In the genomic region with DNA sequence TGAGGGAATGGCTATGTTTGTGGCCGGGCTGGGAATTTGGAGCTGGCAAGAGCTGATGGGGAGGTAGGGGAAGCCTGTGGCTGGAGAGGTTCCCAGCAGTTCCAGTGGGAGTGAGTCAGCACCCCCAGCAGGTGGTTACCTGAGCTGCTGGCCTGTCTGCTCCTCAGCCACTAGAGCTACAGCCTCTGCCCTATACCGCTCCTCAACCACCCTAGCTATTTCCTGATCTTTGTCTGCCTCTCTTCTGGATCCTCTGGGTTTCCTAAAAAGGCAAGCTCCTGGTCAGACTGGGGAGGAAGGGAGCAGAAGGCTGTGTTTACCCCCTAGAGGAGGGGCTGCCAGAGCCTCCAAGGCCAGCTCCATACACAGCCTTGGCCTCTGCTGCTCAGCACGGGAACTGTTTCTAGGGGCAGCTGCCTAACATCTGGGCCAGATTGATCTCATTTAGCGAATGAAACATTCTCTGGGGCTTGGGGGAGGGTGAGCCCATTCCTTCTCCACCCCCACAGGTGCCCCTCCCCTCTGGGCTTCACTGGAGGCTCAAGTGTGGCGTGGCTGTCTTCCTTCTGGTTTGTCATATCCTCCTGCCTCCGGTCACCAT, we compare ENCODE assay signal across 9 mouse cellular contexts. TPM values are rescaled to one million over a fixed set of nuclear protein-coding genes. Genes with fewer than 3 reads are reported as not detected.
DNase-seq lines count a peak whose midpoint lies in the region; ATAC-seq lines count a peak whose summit lies in the region.
"Had no signal": no experiment of that assay in that cellular context is flagged by ENCODE, and none has a peak within 500 bp of the region (broad histone marks: within the 10 kb centered on the region; RNA-seq: fewer than 3 reads in every experiment).

No protein-coding gene starts in this region.

- ATAC-seq in megakaryocyte, adult 5-6 weeks (ENCODE audit: poor library complexity, severe bottlenecking), result no peak
- ATAC-seq in limb, embryonic 15.5 days (ENCODE audit: insufficient number of reproducible peaks, low FRiP score, low TSS enrichment, low read depth), result peak; percentile 56; the same call in 1 of the 2 replicates
- ATAC-seq in forebrain, embryonic 16.5 days, result no peak

- H3K9me3 ChIP-seq in megakaryocyte, embryonic 14.5 days, result no peaks in the 10 kb centered on the region
- no peaks in the 10 kb centered on the region for H3K9me3 ChIP-seq in heart, embryonic 10.5 days
- no peaks in the 10 kb centered on the region for H3K9me3 ChIP-seq in limb, embryonic 15.5 days
- H3K9me3 ChIP-seq in forebrain, embryonic 16.5 days (ENCODE audit: control insufficient read depth, low read length), result no peaks in the 10 kb centered on the region
- H3K9me3 ChIP-seq: neural tube, embryonic 13.5 days had no signal

- H3K27ac ChIP-seq in heart, embryonic 10.5 days, result peak overlapping the region; percentile 75
- peak overlapping the region; percentile 71 for H3K27ac ChIP-seq in limb, embryonic 15.5 days
- H3K27ac ChIP-seq in forebrain, embryonic 16.5 days (ENCODE audit: low read length), result no peak overlapping the region
- H3K27ac ChIP-seq: neural tube, embryonic 13.5 days had no signal

- no peak overlapping the region for H3K9ac ChIP-seq in limb, embryonic 15.5 days
- H3K9ac ChIP-seq in forebrain, embryonic 16.5 days (replicated peaks; ENCODE audit: low read depth, low read length), result no peak overlapping the region
- H3K9ac ChIP-seq: neural tube, embryonic 13.5 days had no signal

- peak overlapping the region; percentile 84 for H3K4me3 ChIP-seq in megakaryocyte, embryonic 14.5 days (replicated peaks)
- H3K4me3 ChIP-seq in heart, embryonic 10.5 days, result no peak overlapping the region
- H3K4me3 ChIP-seq in limb, embryonic 15.5 days, result no peak overlapping the region
- H3K4me3 ChIP-seq in forebrain, embryonic 16.5 days (replicated peaks; ENCODE audit: low read length), result no peak overlapping the region
- H3K4me3 ChIP-seq: neural tube, embryonic 13.5 days had no signal

- peaks cover 100% of the 10 kb centered on the region for H3K36me3 ChIP-seq in megakaryocyte, embryonic 14.5 days (replicated peaks; ENCODE audit: low read length)
- no peaks in the 10 kb centered on the region for H3K36me3 ChIP-seq in heart, embryonic 10.5 days
- no peaks in the 10 kb centered on the region for H3K36me3 ChIP-seq in limb, embryonic 15.5 days
- H3K36me3 ChIP-seq in forebrain, embryonic 16.5 days (ENCODE audit: control insufficient read depth, insufficient read depth), result no peaks in the 10 kb centered on the region
- H3K36me3 ChIP-seq: neural tube, embryonic 13.5 days had no signal

- peak overlapping the region; percentile 20; the same call in 1 of the 2 replicates for H3K4me2 ChIP-seq in limb, embryonic 15.5 days
- H3K4me2 ChIP-seq in forebrain, embryonic 16.5 days (ENCODE audit: low read length), result no peak overlapping the region
- H3K4me2 ChIP-seq: neural tube, embryonic 13.5 days had no signal

- H3K27me3 ChIP-seq in megakaryocyte, embryonic 14.5 days (replicated peaks), result no peaks in the 10 kb centered on the region
- H3K27me3 ChIP-seq in heart, embryonic 10.5 days (ENCODE audit: insufficient read depth, poor library complexity, severe bottlenecking), result no peaks in the 10 kb centered on the region
- H3K27me3 ChIP-seq in limb, embryonic 15.5 days, result no peaks in the 10 kb centered on the region
- H3K27me3 ChIP-seq in forebrain, embryonic 16.5 days (replicated peaks; ENCODE audit: control insufficient read depth, insufficient read depth, low read length), result no peaks in the 10 kb centered on the region
- H3K27me3 ChIP-seq: neural tube, embryonic 13.5 days had no signal

- intact Hi-C loops in left cerebral cortex, postnatal 25 days (cut with DNase I), result no loop called here

- WGBS in heart, embryonic 10.5 days, result 23% methylated on average over 6 of the region's 6 CpGs
- WGBS in limb, embryonic 15.5 days, result 22% methylated on average over 6 of the region's 6 CpGs
- 49% methylated on average over 6 of the region's 6 CpGs for WGBS in forebrain, embryonic 16.5 days

- peak; percentile 69 for DNase-seq in cerebellum, adult 9-10 months
- DNase-seq in heart, embryonic 10.5 days (ENCODE audit: low spot score), result no peak
- DNase-seq in left cerebral cortex, postnatal 25 days (ENCODE audit: low spot score in 2 of 2), result no peak
- DNase-seq in layer of hippocampus, adult 9-10 months (ENCODE audit: low spot score), result no peak

- peaks cover 100% of the 10 kb centered on the region for H3K4me1 ChIP-seq in megakaryocyte, embryonic 14.5 days
- peaks cover 46% of the 10 kb centered on the region for H3K4me1 ChIP-seq in heart, embryonic 10.5 days
- H3K4me1 ChIP-seq in limb, embryonic 15.5 days, result peaks cover 23% of the 10 kb centered on the region
- peaks cover 2% of the 10 kb centered on the region for H3K4me1 ChIP-seq in forebrain, embryonic 16.5 days (replicated peaks; ENCODE audit: control insufficient read depth, insufficient read depth, low read length)

RNA-seq across cellular contexts. Expression of a gene that starts 17.1 kb away (rescaled TPM):
- polyA plus RNA-seq in megakaryocyte, embryonic 14.5 days (2012; ENCODE audit: insufficient read depth, low replicate concordance), result 123 and 181 TPM in 2 replicates
- 7.1 and 8.6 TPM in 2 replicates for total RNA-seq in megakaryocyte, adult 5-6 weeks (2015)
- 20.6 and 23.8 TPM in 2 replicates for total RNA-seq in megakaryocyte, adult 5-6 weeks (2017)
- polyA plus RNA-seq in heart, embryonic 10.5 days (2016; fragmentation: Nextera tagmentation; extraction: Ambion mirVana), result 9.1 and 9.9 TPM in 2 replicates
- 3.7 and 4.8 TPM in 2 replicates for polyA plus RNA-seq in limb, embryonic 15.5 days (2015; fragmentation: Nextera tagmentation; extraction: Ambion mirVana)
- total RNA-seq in left cerebral cortex, postnatal 25 days (2021), result 1 to 10 TPM; 2.8 to 3.1 TPM
- 0.65 and 0.91 TPM in 2 replicates for polyA plus RNA-seq in forebrain, embryonic 16.5 days (2015; fragmentation: Nextera tagmentation; extraction: Ambion mirVana)

Comparison
In these comparisons a context has a peak if more than half of its experiments do, and no peak if none do; other contexts are left out.
1. RNA of a gene that starts 17.1 kb away (polyA plus RNA-seq): 123 to 181 TPM in megakaryocyte, embryonic 14.5 days; 9.1 to 9.9 TPM in heart, embryonic 10.5 days, 3.7 to 4.8 TPM in limb, embryonic 15.5 days and 0.65 to 0.91 TPM in forebrain, embryonic 16.5 days; every median in the first group is over 10 times any median in the second.